12 mouse cellular contexts compared by ENCODE assay signal in the genomic region with DNA sequence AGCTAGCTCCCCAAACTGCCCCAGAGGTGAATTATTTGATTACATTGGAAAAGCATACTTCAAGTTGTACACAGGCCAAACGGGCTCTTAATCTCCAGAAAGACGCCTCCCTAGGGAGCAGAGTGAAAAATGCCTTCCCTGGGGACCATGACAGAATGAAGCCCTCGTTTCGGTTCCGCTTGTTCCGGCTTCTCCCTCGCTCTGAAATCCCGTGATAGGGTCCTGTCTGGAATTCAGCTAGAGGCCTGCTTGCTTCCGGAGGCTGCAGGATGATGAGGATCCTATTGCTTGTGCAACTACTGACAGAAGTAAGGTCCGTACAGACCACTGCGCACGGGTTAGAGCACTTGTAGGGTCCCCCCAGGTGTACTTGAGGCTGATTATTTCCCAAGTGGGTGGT.
"Had no signal": no experiment of that assay in that cellular context is flagged by ENCODE, and none has a peak within 500 bp of the region (broad histone marks: within the 10 kb centered on the region; RNA-seq: fewer than 3 reads in every experiment).

No protein-coding gene starts in this region.

- H3K9me3 ChIP-seq: limb, embryonic 12.5 days; liver, embryonic 13.5 days; lung, embryonic 15.5 days; midbrain, embryonic 13.5 days; neural tube, embryonic 12.5 days had no signal

- H3K4me3 ChIP-seq: layer of hippocampus, adult 2 months; limb, embryonic 12.5 days; liver, embryonic 13.5 days; lung, embryonic 15.5 days; midbrain, embryonic 13.5 days; neural tube, embryonic 12.5 days had no signal

- H3K4me1 ChIP-seq: limb, embryonic 12.5 days; liver, embryonic 13.5 days; midbrain, embryonic 13.5 days; neural tube, embryonic 12.5 days had no signal

- H3K36me3 ChIP-seq: limb, embryonic 12.5 days; liver, embryonic 13.5 days; lung, embryonic 15.5 days; midbrain, embryonic 13.5 days; neural tube, embryonic 12.5 days had no signal

- H3K27ac ChIP-seq: layer of hippocampus, adult 2 months; limb, embryonic 12.5 days; liver, embryonic 13.5 days; lung, embryonic 15.5 days; midbrain, embryonic 13.5 days; neural tube, embryonic 12.5 days; stomach, postnatal 0 days had no signal

- DNase-seq: liver; liver, embryonic 13.5 days; liver, postnatal 0 days; lung, postnatal 36 days; thymus, postnatal 4 days had no signal

- H3K9ac ChIP-seq: limb, embryonic 12.5 days; liver, embryonic 13.5 days; liver, postnatal 0 days; lung, embryonic 15.5 days; midbrain, embryonic 13.5 days; neural tube, embryonic 12.5 days had no signal

- H3K4me2 ChIP-seq: limb, embryonic 12.5 days; liver, embryonic 13.5 days; lung, embryonic 15.5 days; midbrain, embryonic 13.5 days; neural tube, embryonic 12.5 days had no signal

- ATAC-seq: intestine, postnatal 0 days; liver, postnatal 0 days; midbrain, embryonic 13.5 days had no signal

- H3K27me3 ChIP-seq: limb, embryonic 12.5 days; lung, embryonic 15.5 days; midbrain, embryonic 13.5 days; neural tube, embryonic 12.5 days had no signal
